Mouse (Mus musculus) regulatory T cell (primary cell): ENCODE data around the gene Cstf1.

ENCODE experiments used
- in situ Hi-C: fragments of 300-600 bp; cut with MboI, MseI; formaldehyde crosslinking; loops from one replicate; pipeline ENCODE4 v1.15.1; 2025; ENCODE audit warnings: high pct_unique_total_duplicates

Gene Cstf1

DNA sequence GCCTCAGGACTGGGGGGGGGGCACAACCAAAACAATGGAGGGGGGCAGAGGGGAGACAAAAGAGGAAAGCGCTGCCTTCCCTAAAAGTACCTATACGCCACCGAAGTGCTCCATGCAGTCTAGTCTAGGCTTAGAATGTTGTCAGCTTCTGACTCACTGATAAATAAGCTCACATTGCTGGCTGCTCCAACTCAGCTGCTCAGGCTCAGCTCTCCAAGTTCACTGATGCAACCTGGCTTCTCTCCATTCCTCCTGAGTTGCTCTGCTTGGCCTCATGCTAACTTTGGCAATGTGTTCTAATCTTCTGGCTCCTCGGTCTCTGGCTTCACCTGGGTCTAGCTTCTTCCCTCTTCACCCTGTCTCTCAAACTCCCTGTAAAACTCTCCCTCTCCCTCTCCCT is 6.1 kb downstream of the Cstf1 start:
- in situ Hi-C loops = loop anchor here (5.0 kb wide), 1 partner anchor 61 kb away; no protein-coding TSS in a partner anchor

GRCm38 (mm10) chr2:172376999-172377515 is 6.6 kb downstream of the Cstf1 start:
- in situ Hi-C loops = loop anchor here (5.0 kb wide), 1 partner anchor 60 kb away; no protein-coding TSS in a partner anchor

GRCm38 (mm10) chr2:172378332-172378731 is 7.9 kb downstream of the Cstf1 start:
- in situ Hi-C loops = loop anchor here (5.0 kb wide), 1 partner anchor 59 kb away; no protein-coding TSS in a partner anchor

DNA sequence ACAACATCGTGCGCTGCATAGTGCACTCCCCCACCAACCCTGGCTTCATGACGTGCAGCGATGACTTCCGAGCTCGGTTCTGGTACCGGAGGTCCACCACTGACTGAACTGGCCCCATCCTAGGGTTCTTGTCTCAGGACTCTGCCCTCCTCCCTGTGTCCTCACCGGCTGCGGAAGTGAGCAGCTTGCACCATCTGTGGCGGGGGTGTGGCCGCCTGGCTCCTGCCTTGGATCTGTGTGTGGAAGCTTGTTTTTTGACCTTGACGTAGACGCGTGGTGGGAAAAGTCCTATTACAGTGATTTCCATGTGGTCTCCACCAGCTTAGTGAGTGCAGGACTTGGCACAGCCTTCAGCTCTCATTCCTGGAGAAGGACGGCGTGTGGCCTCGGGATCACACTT is 10.0 kb downstream of the Cstf1 start:
- in situ Hi-C loops = no loop called here

DNA sequence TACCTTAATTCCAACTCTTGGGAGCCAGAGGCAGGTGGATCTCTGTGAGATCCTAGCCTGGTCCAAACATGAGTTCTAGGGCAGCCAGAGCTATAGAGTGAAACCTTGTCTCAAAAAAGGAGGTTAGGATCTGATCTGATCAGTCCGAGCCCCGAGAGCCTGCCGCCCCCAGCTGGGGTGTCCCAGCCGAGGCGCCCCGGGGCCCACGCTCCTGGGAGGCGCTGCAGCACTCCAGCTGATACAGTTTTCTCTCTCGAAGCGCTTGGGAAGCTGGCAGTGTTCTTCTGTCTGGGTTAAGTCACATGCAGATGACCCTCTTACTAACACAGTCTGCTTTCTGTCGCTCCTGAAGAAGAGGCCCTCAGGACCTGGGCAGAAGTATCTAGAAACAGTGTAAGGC is 10.9 kb downstream of the Cstf1 start:
- in situ Hi-C loops = no loop called here

DNA sequence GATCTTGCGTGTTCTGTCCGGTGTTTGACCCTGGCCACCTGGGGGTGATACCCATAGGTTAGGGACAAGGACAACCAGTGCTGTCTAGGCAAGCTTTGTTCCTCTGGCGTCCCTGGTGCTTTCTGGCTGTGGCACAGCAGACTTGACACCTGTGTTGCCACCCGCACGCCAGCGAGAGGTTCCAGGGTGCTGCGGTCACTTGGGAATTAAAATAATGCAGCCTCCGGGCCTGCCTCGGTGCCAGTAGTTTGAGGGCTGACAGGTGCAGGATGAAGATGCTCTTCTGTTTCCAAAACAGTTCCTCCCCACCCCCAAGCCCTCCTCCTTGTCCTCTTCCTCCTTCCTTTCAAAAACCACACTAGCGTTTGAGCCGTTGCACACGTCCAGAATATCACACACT is 11.4 kb downstream of the Cstf1 start:
- in situ Hi-C loops = no loop called here

- in situ Hi-C loops = no loop called here
Observed at GRCm38 (mm10) chr2:172384715-172385114, 14.2 kb downstream of the Cstf1 start.

DNA sequence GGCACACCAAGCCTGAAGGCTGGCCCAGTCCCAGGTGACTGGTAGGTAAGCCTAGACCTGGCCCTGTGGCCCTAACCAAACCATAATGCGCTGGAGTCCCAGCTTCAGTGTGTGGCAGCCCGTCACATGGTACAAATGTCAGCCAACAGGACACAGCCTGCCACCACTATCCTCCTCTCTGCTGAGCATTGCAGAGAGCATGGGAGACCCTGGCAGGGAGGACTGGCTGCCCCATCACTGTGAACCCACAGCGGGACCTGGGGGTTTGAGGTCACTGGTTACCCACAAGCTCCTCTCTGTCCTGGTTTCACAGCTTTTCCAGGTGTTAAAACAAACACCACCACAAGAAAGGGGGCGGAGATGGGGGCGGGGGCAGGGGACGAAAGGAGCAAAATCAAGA is 19.9 kb downstream of the Cstf1 start:
- in situ Hi-C loops = no loop called here

GRCm38 (mm10) chr2:172392041-172392521 is 21.6 kb downstream of the Cstf1 start:
- in situ Hi-C loops = no loop called here

DNA sequence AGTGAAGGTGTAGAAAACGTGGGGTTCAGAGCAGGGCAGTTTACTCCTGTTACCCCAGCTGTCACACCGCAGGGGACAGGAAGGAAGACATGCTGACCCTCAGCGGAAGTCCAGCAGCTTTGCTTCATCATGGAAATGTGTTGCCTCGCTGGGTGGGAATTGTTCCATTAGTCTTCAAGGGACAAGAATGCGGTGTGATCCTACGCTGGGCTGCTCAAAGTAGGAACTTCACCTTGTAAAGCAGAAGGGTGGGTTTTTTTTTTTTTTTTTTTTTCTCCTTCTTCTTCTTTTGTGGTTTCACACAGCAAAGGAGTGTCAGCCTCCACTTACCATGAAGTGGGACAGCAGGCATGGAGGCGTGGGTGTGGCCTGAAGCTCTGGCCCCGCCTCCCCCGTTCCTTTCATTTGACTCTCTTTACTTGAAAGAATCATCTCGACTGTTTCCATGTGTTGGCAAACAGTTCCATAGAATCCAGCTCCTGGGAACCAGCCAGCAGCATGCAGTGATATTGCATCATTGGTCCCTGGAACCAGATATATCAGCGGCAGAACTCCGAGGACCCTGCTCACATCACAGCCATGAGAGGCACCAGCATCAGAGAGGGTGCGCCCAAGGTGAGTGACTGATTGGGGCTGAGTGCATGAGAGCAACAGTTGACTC is 23.0 kb downstream of the Cstf1 start, which contains the start of gene Cass4:
Gene Cass4 (plus strand): TSS at position 404 of the 661 bp plus-strand sequence.
- in situ Hi-C loops = no loop called here

GRCm38 (mm10) chr2:172394052-172394392 is 23.5 kb downstream of the Cstf1 start:
- in situ Hi-C loops = no loop called here

- in situ Hi-C loops = no loop called here
Observed at GRCm38 (mm10) chr2:172394671-172395070, 24.2 kb downstream of the Cstf1 start.

DNA sequence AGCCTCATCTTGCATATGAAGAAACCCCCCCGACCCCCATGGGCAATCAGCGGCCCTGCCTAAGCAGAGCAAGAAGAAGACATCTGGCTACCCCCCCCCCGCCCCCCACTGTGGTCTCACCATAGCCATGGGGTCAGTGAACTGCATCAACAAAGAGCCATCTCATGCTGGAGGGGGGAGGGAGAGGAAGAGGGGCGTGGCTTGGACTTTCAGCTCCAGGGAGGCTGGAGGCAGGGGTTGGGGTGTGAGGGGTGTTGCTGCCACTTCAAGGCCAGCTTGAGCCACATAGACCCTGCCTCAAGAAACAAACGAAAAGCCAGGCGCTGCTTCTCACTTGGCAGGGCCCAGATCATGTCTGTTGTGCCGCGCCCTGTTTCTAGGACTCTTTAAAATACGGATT is 25.5 kb downstream of the Cstf1 start:
- in situ Hi-C loops = no loop called here

GRCm38 (mm10) chr2:172399901-172400300 is 29.4 kb downstream of the Cstf1 start:
- in situ Hi-C loops = no loop called here

DNA sequence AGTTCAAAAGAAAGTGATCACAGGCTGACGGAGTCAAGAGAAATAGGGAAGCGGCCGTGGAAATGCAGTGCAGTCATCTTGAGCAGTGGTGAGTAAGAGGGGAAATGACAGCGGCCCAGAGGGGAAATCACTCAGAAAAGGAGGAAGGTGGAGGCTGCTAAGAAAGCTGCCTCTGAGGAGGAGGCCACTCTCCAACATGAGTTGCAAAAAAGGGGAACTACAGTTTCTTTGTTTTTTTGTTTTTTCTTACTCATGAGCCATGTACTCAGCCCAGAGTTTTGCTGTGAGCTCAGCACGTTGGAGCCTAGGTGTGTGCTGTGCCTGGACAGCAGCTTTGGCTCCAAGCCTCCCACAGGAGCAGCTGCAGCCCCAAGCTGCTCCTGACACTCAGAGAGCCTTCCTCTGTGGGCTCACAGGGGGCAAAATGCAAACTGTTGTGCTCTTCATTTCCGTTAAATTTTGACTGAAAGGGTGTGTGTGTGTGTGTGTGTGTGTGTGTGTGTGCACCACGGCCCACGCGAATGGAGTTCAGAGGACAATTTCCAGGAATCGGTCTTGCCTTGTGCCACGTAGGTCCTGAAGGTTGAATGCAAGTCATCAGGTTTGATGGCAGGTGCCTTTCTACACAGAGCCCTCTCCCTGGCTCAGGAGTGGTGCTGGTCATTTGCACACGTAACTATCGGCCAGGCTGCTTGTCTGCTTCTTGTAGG is 30.8 kb downstream of the Cstf1 start:
- in situ Hi-C loops = no loop called here

- in situ Hi-C loops = no loop called here
Observed at GRCm38 (mm10) chr2:172404239-172404638, 33.8 kb downstream of the Cstf1 start.

- in situ Hi-C loops = no loop called here
Observed at GRCm38 (mm10) chr2:172405011-172405410, 34.5 kb downstream of the Cstf1 start.

GRCm38 (mm10) chr2:172406173-172406572 is 35.7 kb downstream of the Cstf1 start:
- in situ Hi-C loops = no loop called here

DNA sequence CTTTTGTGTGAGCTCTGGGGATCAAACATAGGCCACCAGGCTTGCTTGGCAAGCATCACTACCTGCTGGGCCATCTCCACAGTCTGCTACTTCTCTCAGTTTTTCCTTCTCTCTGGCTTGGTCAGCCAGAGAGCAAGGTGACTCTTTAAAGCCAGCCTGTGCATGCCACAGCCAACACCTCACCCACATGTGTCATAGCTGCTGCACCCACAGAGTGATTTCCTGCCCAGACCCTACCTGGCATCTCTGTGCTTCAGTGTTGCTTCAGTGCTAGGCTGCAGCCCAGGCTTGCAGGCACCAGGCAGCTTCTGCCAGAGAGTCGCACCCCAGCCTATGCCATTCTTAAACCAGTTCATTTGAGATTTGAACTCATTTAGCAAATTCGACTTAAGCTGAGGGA is 37.0 kb downstream of the Cstf1 start:
- in situ Hi-C loops = no loop called here

- in situ Hi-C loops = no loop called here
Observed at GRCm38 (mm10) chr2:172410686-172411085, 40.2 kb downstream of the Cstf1 start.

GRCm38 (mm10) chr2:172411091-172411490 is 40.6 kb downstream of the Cstf1 start:
- in situ Hi-C loops = no loop called here

GRCm38 (mm10) chr2:172412454-172412853 is 42.0 kb downstream of the Cstf1 start:
- in situ Hi-C loops = no loop called here

- in situ Hi-C loops = no loop called here
Observed at GRCm38 (mm10) chr2:172413273-172413672, 42.8 kb downstream of the Cstf1 start.
